Mouse (Mus musculus) heart, postnatal 36 days (tissue): ENCODE data around the gene Cnnm3. TPM values are rescaled to one million over a fixed set of nuclear protein-coding genes. Genes with fewer than 3 reads are reported as not detected.

Experiments used
- DNase-seq, 2 experiments: peaks; one replicate each; pipeline ENCODE4 v3.0.0; 2021 to 2022
- intact Hi-C: fragments of 180-260 bp; cut with DNase I; formaldehyde crosslinking; loops from one replicate; pipeline ENCODE4 v1.15.1; 2025
- total RNA-seq, 2 experiments: library from RNA; stranded (reverse); gene quantifications; 2 replicates each; pipeline ENCODE4 v1.2.3; 2021

Gene Cnnm3
- total RNA-seq, 2 experiments from 2014 or later = 16.0 to 19.2 TPM

GRCm38 (mm10) chr1:36552506-36552905 is 40.8 kb downstream of the Cnnm3 start:
- DNase-seq = no peak
- intact Hi-C loops = loop anchor here (1.0 kb wide), 1 partner anchor 80 kb away; no protein-coding TSS in a partner anchor

GRCm38 (mm10) chr1:36554633-36555399 is 43.1 kb downstream of the Cnnm3 start:
- DNase-seq = peak in 1 of 2 experiments; percentile 28
- intact Hi-C loops = no loop called here

- DNase-seq = peak; percentile 29 to 42
- intact Hi-C loops = loop anchor here (2.0 kb wide), 1 partner anchor 57 kb away; no protein-coding TSS in a partner anchor
These were observed 44.2 kb downstream of the Cnnm3 start for GRCm38 (mm10) chr1:36555798-36556395.

- intact Hi-C loops = loop anchor here (2.0 kb wide), 1 partner anchor 56 kb away; no protein-coding TSS in a partner anchor
- DNase-seq = peak; percentile 95
These were observed 45.1 kb downstream of the Cnnm3 start for GRCm38 (mm10) chr1:36556553-36557456.

GRCm38 (mm10) chr1:36557457-36558011 is 45.9 kb downstream of the Cnnm3 start:
- peak; percentile 88 to 90 for DNase-seq
- intact Hi-C loops = loop anchor here (2.0 kb wide), 1 partner anchor 55 kb away; no protein-coding TSS in a partner anchor

- intact Hi-C loops = no loop called here
These were observed 46.6 kb downstream of the Cnnm3 start, which contains the start of gene Sema4c for GRCm38 (mm10) chr1:36558031-36558993. Sema4c (minus strand) TSS chr1:36558349.

GRCm38 (mm10) chr1:36559256-36559655 is 47.6 kb downstream of the Cnnm3 start:
- intact Hi-C loops = no loop called here
- DNase-seq = no peak

More at GRCm38 (mm10) chr1:36558031-36558993, 46.6 kb downstream of the Cnnm3 start, which contains the start of gene Sema4c:
- peak; percentile 80 to 84 for DNase-seq

GRCm38 (mm10) chr1:36559888-36560287 is 48.2 kb downstream of the Cnnm3 start:
- intact Hi-C loops = no loop called here
- DNase-seq = no peak

- intact Hi-C loops = no loop called here
- DNase-seq = peak in 1 of 2 experiments; percentile 28
These were observed 49.2 kb downstream of the Cnnm3 start for GRCm38 (mm10) chr1:36560903-36561302.

GRCm38 (mm10) chr1:36562388-36562787 is 50.7 kb downstream of the Cnnm3 start:
- intact Hi-C loops = loop anchor here (2.0 kb wide), 1 partner anchor 26 kb away; no protein-coding TSS in a partner anchor
- DNase-seq = no peak

- no peak for DNase-seq
- intact Hi-C loops = loop anchor here (2.0 kb wide), 1 partner anchor 26 kb away; no protein-coding TSS in a partner anchor
These were observed 51.5 kb downstream of the Cnnm3 start for GRCm38 (mm10) chr1:36563197-36563596.

GRCm38 (mm10) chr1:36563632-36564031 is 52.0 kb downstream of the Cnnm3 start:
- DNase-seq = no peak
- intact Hi-C loops = loop anchor here (2.0 kb wide), 2 partner anchors 17 to 25 kb away; no protein-coding TSS in a partner anchor

- intact Hi-C loops = loop anchor here (2.0 kb wide), 1 partner anchor 17 kb away; no protein-coding TSS in a partner anchor
- peak; percentile 54 to 71 for DNase-seq
These were observed 52.4 kb downstream of the Cnnm3 start for GRCm38 (mm10) chr1:36564101-36564500.

GRCm38 (mm10) chr1:36566425-36566824 is 54.8 kb downstream of the Cnnm3 start:
- intact Hi-C loops = no loop called here
- DNase-seq = no peak

GRCm38 (mm10) chr1:36567818-36568603 is 56.3 kb downstream of the Cnnm3 start:
- intact Hi-C loops = no loop called here
- no peak for DNase-seq

GRCm38 (mm10) chr1:36568776-36569175 is 57.1 kb downstream of the Cnnm3 start:
- intact Hi-C loops = no loop called here
- DNase-seq = no peak

- intact Hi-C loops = no loop called here
- DNase-seq = no peak
These were observed 58.1 kb downstream of the Cnnm3 start for GRCm38 (mm10) chr1:36569694-36570276.

GRCm38 (mm10) chr1:36570320-36570719 is 58.7 kb downstream of the Cnnm3 start:
- intact Hi-C loops = no loop called here
- no peak for DNase-seq
